In the genomic region with DNA sequence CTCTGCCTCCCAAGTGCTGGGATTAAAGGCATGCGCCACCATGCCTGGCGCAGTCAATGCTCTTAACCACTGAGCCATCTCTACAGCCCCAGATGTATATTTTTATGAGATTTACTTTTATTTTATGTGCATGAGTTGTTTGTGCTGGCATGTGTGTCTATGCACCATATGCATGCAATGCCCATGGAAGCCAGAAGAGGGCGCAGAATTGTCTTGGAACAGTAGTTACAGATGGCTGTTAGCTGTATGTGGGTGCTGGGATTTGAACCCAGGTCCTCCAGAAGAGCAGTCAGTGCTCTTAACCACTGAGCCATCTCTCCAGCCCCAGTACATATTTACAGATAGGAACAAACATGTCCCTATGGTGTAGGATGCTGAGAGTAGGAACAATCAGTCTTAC, we compare ENCODE assay signal across 15 mouse cellular contexts. TPM values are rescaled to one million over a fixed set of nuclear protein-coding genes. Genes with fewer than 3 reads are reported as not detected.
DNase-seq lines count a peak whose midpoint lies in the region; ATAC-seq and TF ChIP-seq lines count a peak whose summit lies in the region.
"Had no signal": no experiment of that assay in that cellular context is flagged by ENCODE, and none has a peak within 500 bp of the region (broad histone marks: within the 10 kb centered on the region; RNA-seq: fewer than 3 reads in every experiment).

No protein-coding gene starts in this region.

- no peak overlapping the region for H3K4me3 ChIP-seq in left cerebral cortex, adult 2 months
- H3K4me3 ChIP-seq in liver, postnatal 0 days (ENCODE audit: low read depth, low read length): no peak overlapping the region
- H3K4me3 ChIP-seq: limb, embryonic 15.5 days had no signal

- no peaks in the 10 kb centered on the region for H3K27me3 ChIP-seq in liver, postnatal 0 days (ENCODE audit: insufficient read depth, low read length)
- H3K27me3 ChIP-seq: limb, embryonic 15.5 days had no signal

- no peak for ATAC-seq in liver, postnatal 0 days

- intact Hi-C loops in left cerebral cortex, adult 2 months (cut with DNase I): loop anchor here (10.0 kb wide), 1 partner anchor 340 kb away; no protein-coding TSS in a partner anchor
- intact Hi-C loops in left cerebral cortex, postnatal 25 days (cut with DNase I): no loop called here

- TF ChIP-seq CTCF in left cerebral cortex, adult 2 months (IDR thresholded peaks at IDR 0.05): peak; percentile 10
- peak; percentile 41 for TF ChIP-seq CTCF in liver, postnatal 0 days (IDR thresholded peaks at IDR 0.05; ENCODE audit: low read depth)

- H3K4me2 ChIP-seq in liver, postnatal 0 days (ENCODE audit: low read depth, low read length): no peak overlapping the region
- H3K4me2 ChIP-seq: limb, embryonic 15.5 days had no signal

- no peaks in the 10 kb centered on the region for H3K9me3 ChIP-seq in liver, postnatal 0 days (ENCODE audit: low read length)
- H3K9me3 ChIP-seq: limb, embryonic 15.5 days had no signal

- no peak overlapping the region for H3K9ac ChIP-seq in liver, postnatal 0 days (replicated peaks)
- H3K9ac ChIP-seq: limb, embryonic 15.5 days had no signal

- 75% methylated on average over 3 of the region's 3 CpGs for WGBS in liver, postnatal 0 days (ENCODE audit: insufficient replicate concordance)

- DNase-seq in embryo, embryonic 10 days (ENCODE audit: low spot score): peak; percentile 11
- no peak for DNase-seq in embryo, embryonic 9.5 days (ENCODE audit: extremely low spot score)
- DNase-seq in left cerebral cortex, adult 2 months (ENCODE audit: extremely low spot score in 1 of 2, low spot score in 2 of 2): no peak
- no peak for DNase-seq in left cerebral cortex, postnatal 25 days (ENCODE audit: low spot score in 2 of 2)
- DNase-seq in ES-CJ7 (ENCODE audit: low read depth, low spot score): peak; percentile 66
- no peak for DNase-seq in liver, postnatal 0 days
- no peak for DNase-seq in Muller cell, postnatal 12 days (ENCODE audit: inconsistent ontology term)
- DNase-seq in cerebellum, adult 11-12 months: no peak
- DNase-seq: kidney, adult 8-10 months had no signal

- no peaks in the 10 kb centered on the region for H3K36me3 ChIP-seq in liver, postnatal 0 days (replicated peaks; ENCODE audit: insufficient read depth, low read length)
- H3K36me3 ChIP-seq: limb, embryonic 15.5 days had no signal

- TF ChIP-seq EP300 in liver, postnatal 0 days (IDR thresholded peaks at IDR 0.05; ENCODE audit: low read depth): no peak

- no peaks in the 10 kb centered on the region for H3K4me1 ChIP-seq in liver, postnatal 0 days (ENCODE audit: insufficient read depth)

- H3K27ac ChIP-seq in left cerebral cortex, adult 2 months: no peak overlapping the region
- no peak overlapping the region for H3K27ac ChIP-seq in liver, postnatal 0 days (ENCODE audit: low read depth)
- H3K27ac ChIP-seq: limb, embryonic 15.5 days had no signal

RNA-seq across cellular contexts. Expression of gene Gabrp, which starts 3.8 kb away (rescaled TPM):
- total RNA-seq in left cerebral cortex, adult 2 months (2021): not detected
- total RNA-seq in left cerebral cortex, postnatal 25 days (2021): not detected
- polyA plus RNA-seq in liver, postnatal 0 days (2015; fragmentation: Nextera tagmentation; extraction: Ambion mirVana): 0.05 TPM in 1 of 2 replicates, not detected in the other
- total RNA-seq: common myeloid progenitor, adult 5-6 weeks; gastrocnemius, postnatal 4 days; layer of hippocampus, postnatal 10 days; megakaryocyte, adult 5-6 weeks had no signal
- polyA plus RNA-seq: heart, postnatal 0 days had no signal

RNA-seq across cellular contexts. Expression of gene D130052B06Rik, which starts 24.2 kb away (rescaled TPM):
- not detected for total RNA-seq in left cerebral cortex, adult 2 months (2021)
- total RNA-seq in left cerebral cortex, postnatal 25 days (2021): not detected
- polyA plus RNA-seq in liver, postnatal 0 days (2015; fragmentation: Nextera tagmentation; extraction: Ambion mirVana): not detected in 2 replicates
- total RNA-seq: common myeloid progenitor, adult 5-6 weeks; gastrocnemius, postnatal 4 days; layer of hippocampus, postnatal 10 days; megakaryocyte, adult 5-6 weeks had no signal
- polyA plus RNA-seq: heart, postnatal 0 days had no signal

Comparison
In these comparisons a context has a peak if more than half of its experiments do, and no peak if none do; other contexts are left out.
1. DNase-seq: peak in embryo, embryonic 10 days (single experiment) and ES-CJ7 (single experiment); none in embryo, embryonic 9.5 days (single experiment), left cerebral cortex, adult 2 months (0 of 2), left cerebral cortex, postnatal 25 days (0 of 2), liver, postnatal 0 days (single experiment), Muller cell, postnatal 12 days (single experiment) and cerebellum, adult 11-12 months (single experiment).